Mouse (Mus musculus) left cerebral cortex, adult 18-20 months (tissue): ENCODE measurements at regions not wholly inside any gene's neighbourhood (a gene's known extent, or its start where the extent isn't known, plus 50 kb on each side); places are given as distances from the start of the nearest gene placed in this dataset.

Experiments
- DNase-seq, 2 experiments: peaks; one replicate each; pipeline ENCODE4 v3.0.0; 2021 to 2022; ENCODE audit warnings: low spot score in 2 of 2, mixed read lengths in 1 of 2

DNA sequence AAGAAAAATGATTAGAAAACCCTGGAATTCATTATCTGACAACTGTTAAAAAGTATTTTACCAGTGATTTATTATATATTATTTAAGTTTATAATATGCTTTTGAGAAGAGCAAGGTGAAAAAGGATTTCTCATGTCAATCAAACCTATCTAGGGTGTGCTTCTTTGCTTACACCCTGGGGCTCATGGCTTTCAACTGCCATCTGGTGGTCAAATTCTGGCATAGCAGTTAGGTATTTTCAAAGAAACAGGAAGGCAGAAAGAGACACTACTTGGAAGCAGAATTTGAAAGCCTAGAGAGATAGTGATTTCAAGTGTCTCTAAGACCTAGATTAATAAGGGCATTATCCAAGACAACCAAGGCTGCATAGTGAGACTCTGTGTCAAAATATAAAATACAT lies 167.8 kb upstream of the Amot start:
- peak in 1 of 2 experiments; percentile 1 for DNase-seq

DNA sequence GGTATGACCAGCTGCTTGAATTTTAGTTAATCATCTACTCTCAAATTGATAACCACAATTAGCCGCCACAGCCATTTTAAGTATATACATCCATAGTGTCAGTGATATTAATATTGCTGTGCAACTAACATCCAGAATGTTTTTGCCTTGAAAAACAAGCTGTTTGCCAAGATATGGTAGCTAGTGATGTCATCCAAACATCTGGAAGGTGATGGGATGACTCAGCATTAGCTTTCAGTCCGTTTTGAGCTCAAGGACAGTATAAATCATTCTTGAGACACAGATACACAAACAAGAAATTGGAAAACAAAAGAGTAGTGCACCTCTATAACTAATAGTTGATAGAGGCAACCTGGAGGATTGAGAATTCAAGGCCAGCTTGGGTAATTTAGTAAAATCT lies 146.7 kb upstream of the Amot start:
- DNase-seq: no peak

DNA sequence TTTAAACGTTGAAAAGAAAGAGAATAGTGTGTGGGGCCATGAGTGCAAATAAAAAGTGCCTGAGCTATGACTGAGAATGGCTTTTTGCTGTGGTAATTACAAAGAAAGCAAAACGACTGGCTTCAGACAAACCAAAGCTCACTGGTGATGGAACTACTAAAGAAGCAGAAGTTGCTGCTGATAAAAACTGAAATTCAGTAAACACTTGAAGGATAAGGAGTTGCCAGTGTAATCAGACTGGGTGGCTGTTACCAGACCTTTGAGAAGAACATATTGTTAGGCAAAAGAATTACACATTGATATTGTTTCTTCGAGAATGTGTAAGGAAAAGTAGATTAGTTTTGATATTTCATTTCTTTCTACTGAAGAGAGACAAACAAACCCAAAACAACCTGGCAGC lies 114.7 kb upstream of the Amot start:
- DNase-seq: no peak

DNA sequence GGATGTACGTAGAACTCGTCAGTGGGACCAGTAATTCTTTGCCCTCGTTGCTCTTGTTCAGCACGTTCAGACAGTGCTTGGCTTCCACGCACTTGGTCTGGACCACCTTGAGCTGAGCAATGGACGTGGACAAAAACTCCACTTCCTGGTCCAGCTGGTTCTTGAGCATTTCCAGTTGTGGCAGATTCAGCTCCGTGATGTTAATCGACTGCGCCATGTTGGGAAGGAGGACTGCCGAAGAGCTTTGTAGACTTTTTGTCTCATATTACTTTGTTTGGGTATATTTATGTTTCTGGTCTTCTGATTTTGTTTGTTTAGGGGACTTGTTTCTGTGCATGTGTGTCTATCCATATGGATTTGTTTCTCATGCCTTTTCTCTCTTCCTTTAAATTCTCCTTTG lies 97.1 kb upstream of the Amot start:
- no peak for DNase-seq

DNA sequence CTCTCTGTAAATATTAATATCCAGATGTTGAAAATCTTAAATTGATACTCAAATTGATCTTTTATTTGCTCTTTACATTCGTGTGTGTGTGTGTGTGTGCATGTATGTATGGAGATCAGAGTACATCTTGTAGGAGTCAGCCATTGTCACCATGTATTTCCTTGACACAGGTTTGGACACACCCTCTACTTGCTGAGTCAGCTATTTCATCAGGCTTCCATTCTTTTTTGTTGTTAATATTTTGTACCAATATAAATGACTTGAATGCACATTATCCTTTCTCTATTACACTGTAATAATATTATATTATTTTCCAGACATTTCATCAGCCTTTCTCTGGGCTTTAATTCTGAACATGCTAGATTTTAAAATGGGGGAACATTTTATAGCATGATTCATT lies 85.8 kb upstream of the Amot start:
- DNase-seq: no peak

DNA sequence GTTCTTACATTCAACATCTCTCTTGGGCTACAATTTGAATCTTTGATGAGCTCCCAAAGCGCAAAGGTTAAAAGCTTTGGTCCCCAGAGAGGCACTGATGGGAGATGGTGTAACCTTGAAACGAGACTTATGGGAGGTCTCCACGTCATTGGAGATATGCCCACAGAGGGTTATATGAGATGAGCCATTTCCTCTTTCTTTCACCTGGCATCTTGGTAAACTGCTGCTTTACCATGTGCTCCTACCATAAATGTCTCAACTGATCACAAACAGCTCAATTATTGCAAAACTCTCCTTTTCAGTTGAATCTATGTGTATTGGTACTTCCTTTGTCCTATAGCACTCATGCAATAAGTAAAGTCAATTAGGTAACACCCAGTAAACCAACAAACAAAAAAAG lies 62.5 kb upstream of the Amot start:
- DNase-seq: no peak

DNA sequence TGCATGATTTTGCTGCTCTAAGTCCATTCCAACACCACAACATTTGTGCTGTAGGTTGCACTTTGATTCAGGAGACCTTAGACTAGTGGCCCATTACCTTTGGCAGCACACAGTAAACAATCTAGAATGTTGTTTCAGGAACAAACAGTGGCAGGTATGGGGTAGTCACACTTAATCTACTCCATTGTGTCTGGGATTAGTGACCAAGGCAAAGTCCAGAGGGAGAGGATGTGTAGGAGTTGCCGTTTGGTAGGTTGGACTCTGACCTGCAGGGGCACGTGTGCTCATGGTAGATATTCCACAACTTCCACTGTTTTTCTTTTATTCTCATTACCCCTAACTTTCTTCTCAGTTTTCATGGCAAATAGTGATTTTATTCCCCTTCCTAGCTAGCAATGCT lies 62.1 kb upstream of the Amot start:
- no peak for DNase-seq

DNA sequence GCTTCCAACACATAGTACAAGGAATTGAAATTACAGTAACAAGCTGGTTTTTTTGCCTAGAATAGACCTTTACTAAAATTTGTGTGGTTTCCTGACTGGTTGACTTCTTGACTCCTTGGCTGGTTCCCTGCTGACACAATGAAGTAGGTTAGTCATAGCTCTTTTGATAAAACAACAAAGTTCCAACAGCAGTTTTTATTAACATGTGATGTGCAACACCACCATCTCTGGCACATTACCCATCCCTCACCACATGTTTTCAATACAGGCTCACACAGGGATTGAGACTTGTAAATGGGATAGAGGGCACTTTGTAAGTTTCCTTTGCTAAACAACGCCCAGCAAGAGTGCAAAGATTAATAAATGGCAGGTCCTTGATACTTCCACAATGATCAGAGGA lies 53.9 kb upstream of the Amot start:
- DNase-seq: no peak
